Mouse (Mus musculus) liver, postnatal 0 days (tissue): Measurements from ENCODE around the gene Gm49391. TPM values are rescaled to one million over a fixed set of nuclear protein-coding genes. Genes with fewer than 3 reads are reported as not detected.
"Not testable (repeated sequence)": the region's sequence is repeated elsewhere in the genome, so short reads cannot be mapped to it uniquely, and the experiment has no call there.

Experiments
- ATAC-seq: fragments of 200-750 bp; cut with Nextera tagmentation; 2 replicates; pipeline ENCODE4 v1.8.0; 2017; ENCODE audit warnings: mild to moderate bottlenecking, moderate library complexity
- DNase-seq: peaks from one replicate; pipeline ENCODE4 v3.0.0-alpha.2; 2016
- H3K27ac ChIP-seq: fragments of 300-500 bp; sonication (generic); 2 replicates; pipeline ENCODE4 v1.5.1; 2014; ENCODE audit warnings: antibody characterized with exemption, moderate library complexity, mild to moderate bottlenecking, low read depth
- H3K27me3 ChIP-seq: fragments of 300-500 bp; sonication (generic); 2 replicates; pipeline ENCODE4 v1.6.1; 2014; ENCODE audit warnings: low read length, control low read depth, mixed read lengths; ENCODE audit not compliant: insufficient read depth
- H3K36me3 ChIP-seq: fragments of 300-500 bp; sonication (generic); replicated peaks from 2 replicates; pipeline ENCODE4 v1.6.1; 2014; ENCODE audit warnings: mild to moderate bottlenecking, control low read depth, low read length, moderate library complexity, mixed read lengths; ENCODE audit not compliant: insufficient read depth
- H3K4me1 ChIP-seq: fragments of 300-500 bp; sonication (generic); 2 replicates; pipeline ENCODE4 v1.6.1; 2014; ENCODE audit warnings: antibody characterized with exemption, mild to moderate bottlenecking, control low read depth; ENCODE audit not compliant: insufficient read depth
- H3K4me2 ChIP-seq: fragments of 300-500 bp; sonication (generic); 2 replicates; pipeline ENCODE4 v1.6.1; 2014; ENCODE audit warnings: low read depth, mild to moderate bottlenecking, low read length, moderate library complexity, mixed read lengths
- H3K4me3 ChIP-seq: fragments of 300-500 bp; sonication (generic); 2 replicates; pipeline ENCODE4 v1.5.1; 2014; ENCODE audit warnings: low read depth, low read length
- H3K9ac ChIP-seq: fragments of 300-500 bp; sonication (generic); replicated peaks from 2 replicates; pipeline ENCODE4 v1.6.1; 2014; ENCODE audit warnings: mild to moderate bottlenecking, moderate library complexity
- H3K9me3 ChIP-seq: fragments of 300-500 bp; sonication (generic); 2 replicates; pipeline ENCODE4 v1.6.1; 2016; ENCODE audit warnings: mild to moderate bottlenecking, control low read depth, low read length, mixed read lengths
- CTCF ChIP-seq: sonication (generic); IDR thresholded peaks from 2 replicates; pipeline ENCODE4 v1.5.1; 2016; ENCODE audit warnings: antibody characterized with exemption, low read depth
- EP300 ChIP-seq: IDR thresholded peaks from 2 replicates; pipeline ENCODE4 v1.6.1; 2016; ENCODE audit warnings: antibody characterized with exemption, low read depth, mild to moderate bottlenecking
- WGBS: fragments of 180-500 bp; shearing (Covaris S2); extraction: QIAGEN DNeasy Blood & Tissue Kit; methylation state at CpG from one replicate; pipeline ENCODE4 v1.1.7; 2014; ENCODE audit not compliant: insufficient replicate concordance; 5-methylcytosine and 5-hydroxymethylcytosine counted together
- polyA plus RNA-seq: library from polyadenylated mRNA; unstranded; fragments of >200 nt; fragmentation: Nextera tagmentation; extraction: Ambion mirVana; gene quantifications from 2 replicates; pipeline ENCODE4 v1.2.1, GENCODE M21; 2015

The Gm49391 gene
- polyA plus RNA-seq: 2.9 and 3.4 TPM in 2 replicates

GRCm38 (mm10) chr13:60936500-60936901, at the start of gene Gm49391, which contains the start of gene Ctla2a:
Gene Gm49391 (minus strand): TSS chr13:60936571.
Gene Ctla2a (minus strand): TSS chr13:60936625.
- Histone ChIP-seq H3K4me1 (no peaks in the 10 kb centered on the region), H3K27ac (no peak within 1 kb of the TSS)
- TF ChIP-seq CTCF (no peak), EP300 (peak; percentile 85)

GRCm38 (mm10) chr13:60972319-60972718, 35.9 kb upstream of the Gm49391 start:
- not testable (repeated sequence) for ATAC-seq, H3K9me3 ChIP-seq, H3K27me3 ChIP-seq, H3K4me2 ChIP-seq, DNase-seq, H3K36me3 ChIP-seq, H3K4me1 ChIP-seq, H3K27ac ChIP-seq, H3K9ac ChIP-seq, H3K4me3 ChIP-seq
- peak; percentile 12; the same call in 1 of the 2 replicates for TF ChIP-seq CTCF
- 62% methylated on average over 4 of the region's 4 CpGs for WGBS

More at GRCm38 (mm10) chr13:60936500-60936901, at the start of gene Gm49391, which contains the start of gene Ctla2a:
- no peaks in the 10 kb centered on the region for H3K36me3 ChIP-seq
- ATAC-seq: peak; percentile 88
- H3K4me3 ChIP-seq: no peak within 1 kb of the TSS
- no peak within 1 kb of the TSS for H3K9ac ChIP-seq
- no peaks in the 10 kb centered on the region for H3K9me3 ChIP-seq
- no peak within 1 kb of the TSS for H3K4me2 ChIP-seq
- H3K27me3 ChIP-seq: no peaks in the 10 kb centered on the region
- WGBS: 21% methylated on average over 5 of the region's 5 CpGs
- peak; percentile 27 for DNase-seq

GRCm38 (mm10) chr13:60963985-60964384, 27.6 kb upstream of the Gm49391 start:
- not testable (repeated sequence) for H3K27me3 ChIP-seq
- 38% methylated on average over 4 of the region's 5 CpGs for WGBS

GRCm38 (mm10) chr13:60961706-60962105, 25.3 kb upstream of the Gm49391 start:
- DNase-seq (no peak), ATAC-seq (no peak)
- TF ChIP-seq CTCF: no peak
- TF ChIP-seq EP300: no peak
- H3K9me3 ChIP-seq: no peaks in the 10 kb centered on the region
- WGBS: 47% methylated on average over 5 of the region's 5 CpGs
- no peaks in the 10 kb centered on the region for H3K27me3 ChIP-seq
- H3K4me3 ChIP-seq: no peak overlapping the region
- H3K4me1 ChIP-seq: no peaks in the 10 kb centered on the region
- H3K36me3 ChIP-seq: no peaks in the 10 kb centered on the region
- H3K9ac ChIP-seq: no peak overlapping the region
- no peak overlapping the region for H3K27ac ChIP-seq
- no peak overlapping the region for H3K4me2 ChIP-seq

More at GRCm38 (mm10) chr13:60963985-60964384, 27.6 kb upstream of the Gm49391 start:
- H3K4me2 ChIP-seq, H3K27ac ChIP-seq, H3K4me3 ChIP-seq, H3K4me1 ChIP-seq, H3K9me3 ChIP-seq, H3K9ac ChIP-seq, DNase-seq, H3K36me3 ChIP-seq, ATAC-seq: not testable (repeated sequence)

GRCm38 (mm10) chr13:60941884-60942283, 5.5 kb upstream of the Gm49391 start, which contains the start of gene Tpbpa:
Gene Tpbpa (minus strand): TSS chr13:60941984.
- not testable (repeated sequence) for H3K4me3 ChIP-seq, ATAC-seq, H3K4me1 ChIP-seq, H3K36me3 ChIP-seq, H3K9me3 ChIP-seq, DNase-seq, H3K4me2 ChIP-seq, H3K27ac ChIP-seq, H3K9ac ChIP-seq, H3K27me3 ChIP-seq
- WGBS: 73% methylated on average over 3 of the region's 3 CpGs

GRCm38 (mm10) chr13:60935490-60935889, 881 bp downstream of the Gm49391 start, which contains the start of gene Gm49393:
Gene Gm49393 (minus strand): TSS chr13:60935590.
- H3K27me3 ChIP-seq, H3K27ac ChIP-seq, H3K4me2 ChIP-seq, H3K4me1 ChIP-seq, H3K9ac ChIP-seq, ATAC-seq, H3K36me3 ChIP-seq, H3K4me3 ChIP-seq, H3K9me3 ChIP-seq, DNase-seq: not testable (repeated sequence)
- 59% methylated on average over 2 of the region's 2 CpGs for WGBS

GRCm38 (mm10) chr13:60904780-60905179, 31.6 kb downstream of the Gm49391 start, which contains the start of gene Tpbpb:
Gene Tpbpb (minus strand): TSS chr13:60904880.
- H3K27ac ChIP-seq, ATAC-seq, H3K27me3 ChIP-seq, H3K4me3 ChIP-seq, H3K36me3 ChIP-seq, DNase-seq, H3K4me1 ChIP-seq, H3K9ac ChIP-seq, H3K9me3 ChIP-seq, H3K4me2 ChIP-seq: not testable (repeated sequence)
- 62% methylated on average over 2 of the region's 2 CpGs for WGBS
